In genomic region chr1:118672196-118672595, GRCm38 (mm10) we compare ENCODE assay signal across 11 mouse cellular contexts. TPM values are rescaled to one million over a fixed set of nuclear protein-coding genes. Genes with fewer than 3 reads are reported as not detected.
DNase-seq lines count a peak whose midpoint lies in the region; ATAC-seq lines count a peak whose summit lies in the region.
"Had no signal": no experiment of that assay in that cellular context is flagged by ENCODE, and none has a peak within 500 bp of the region (broad histone marks: within the 10 kb centered on the region; RNA-seq: fewer than 3 reads in every experiment).

No protein-coding gene starts in this region.

- H3K36me3 ChIP-seq in kidney, embryonic 15.5 days = peaks cover 41% of the 10 kb centered on the region
- H3K36me3 ChIP-seq: embryonic facial prominence, embryonic 13.5 days; heart, embryonic 10.5 days had no signal

- peaks cover 23% of the 10 kb centered on the region for H3K4me1 ChIP-seq in kidney, embryonic 15.5 days
- H3K4me1 ChIP-seq: embryonic facial prominence, embryonic 13.5 days; heart, embryonic 10.5 days had no signal

- no peaks in the 10 kb centered on the region for H3K27me3 ChIP-seq in kidney, embryonic 15.5 days
- H3K27me3 ChIP-seq: embryonic facial prominence, embryonic 13.5 days had no signal

- H3K27ac ChIP-seq in kidney, embryonic 15.5 days = peak overlapping the region; percentile 94
- H3K27ac ChIP-seq: embryonic facial prominence, embryonic 13.5 days; heart, embryonic 10.5 days had no signal

- ATAC-seq in kidney, embryonic 15.5 days (replicated peaks; ENCODE audit: low FRiP score) = peak; percentile 95
- no peak for ATAC-seq in activated CD4-positive, CD25-positive, alpha-beta regulatory T cell, adult 4 months

- peak; percentile 2 for DNase-seq in cerebellum, adult 11 months
- no peak for DNase-seq in cerebellum, adult 8-10 months
- peak; percentile 11 for DNase-seq in ovary, postnatal 36 days (ENCODE audit: low spot score)
- DNase-seq in ovary, adult 18-20 months (ENCODE audit: low spot score) = no peak
- peak; percentile 51 for DNase-seq in retina, postnatal 1 day
- DNase-seq in heart, adult 18-20 months = no peak

- H3K9me3 ChIP-seq in kidney, embryonic 15.5 days (replicated peaks) = no peaks in the 10 kb centered on the region
- H3K9me3 ChIP-seq: embryonic facial prominence, embryonic 13.5 days; heart, embryonic 10.5 days had no signal

- H3K4me2 ChIP-seq in kidney, embryonic 15.5 days = no peak overlapping the region
- H3K4me2 ChIP-seq: embryonic facial prominence, embryonic 13.5 days had no signal

- no peak overlapping the region for H3K4me3 ChIP-seq in kidney, embryonic 15.5 days (replicated peaks)
- H3K4me3 ChIP-seq: embryonic facial prominence, embryonic 13.5 days; heart, embryonic 10.5 days; myocyte had no signal

- H3K9ac ChIP-seq in kidney, embryonic 15.5 days = no peak overlapping the region
- H3K9ac ChIP-seq: embryonic facial prominence, embryonic 13.5 days had no signal

- 30% methylated on average over 8 of the region's 8 CpGs for WGBS in kidney, embryonic 15.5 days

RNA-seq across cellular contexts. Expression of gene Tfcp2l1, which starts 44.5 kb away (rescaled TPM):
- polyA plus RNA-seq in kidney, embryonic 15.5 days (2015; fragmentation: Nextera tagmentation; extraction: Ambion mirVana) = 25.0 and 26.9 TPM in 2 replicates
- polyA plus RNA-seq in activated CD4-positive, CD25-positive, alpha-beta regulatory T cell, adult 4 months (2017; shearing (Covaris generic)) = under 1 TPM in 1 of 2 experiments, not detected in 1; 0.05 TPM
- total RNA-seq in heart, adult 18-20 months (2021) = under 1 TPM; 0.37 to 0.85 TPM

Comparison
In these comparisons a context has a peak if more than half of its experiments do, and no peak if none do; other contexts are left out.
1. DNase-seq: peak in cerebellum, adult 11 months (single experiment), ovary, postnatal 36 days (single experiment) and retina, postnatal 1 day (single experiment); none in cerebellum, adult 8-10 months (single experiment), ovary, adult 18-20 months (single experiment) and heart, adult 18-20 months (0 of 2).
2. RNA of gene Tfcp2l1, which starts 44.5 kb away (polyA plus RNA-seq): 25.0 to 26.9 TPM in kidney, embryonic 15.5 days; 0.05 TPM in activated CD4-positive, CD25-positive, alpha-beta regulatory T cell, adult 4 months; every median in the first group is over 10 times any median in the second.